Mouse (Mus musculus) brain, adult 2 months (tissue): ENCODE measurements around the gene Phox2a.
A peak's percentile ranks its signal among the peaks of the same experiment; 100 is the strongest.

Experiments
- DNase-seq: peaks from one replicate; pipeline ENCODE4 v3.0.0; 2011; ENCODE audit warnings: low read depth, low spot score

Gene Phox2a

DNA sequence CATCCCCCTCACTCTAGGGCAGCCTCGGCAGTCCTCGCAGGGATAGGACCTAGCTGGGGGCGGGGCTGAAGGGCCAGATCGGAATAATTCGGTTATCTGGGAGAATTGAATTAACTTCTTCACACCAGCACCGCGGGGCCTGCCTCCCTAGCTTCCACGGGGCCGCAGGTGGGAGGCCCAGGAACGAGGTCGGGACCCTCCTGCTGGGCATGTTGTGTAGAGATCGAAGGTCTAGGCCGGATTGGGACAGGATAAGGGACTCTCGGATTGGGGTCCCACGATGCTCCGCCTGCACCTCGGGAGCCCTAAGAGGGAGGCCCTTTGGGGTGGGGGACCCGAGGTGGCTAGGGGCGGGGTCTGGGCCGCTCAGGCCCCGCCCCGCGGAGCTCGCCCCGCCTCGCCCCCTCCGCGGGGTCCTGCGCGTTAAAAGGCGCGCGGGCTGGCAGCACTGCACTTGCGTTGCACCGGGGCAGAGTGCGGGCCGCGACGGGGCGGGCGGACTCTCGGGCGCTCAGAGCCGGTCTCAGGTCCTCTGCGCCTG, at the start of gene Phox2a:
Gene Phox2a, plus strand, starts transcription at position 453 of the 541 bp plus-strand sequence.
- no peak for DNase-seq

GRCm38 (mm10) chr7:101770051-101770450, 48.1 kb upstream of the Phox2a start:
- DNase-seq: peak; percentile 75

DNA sequence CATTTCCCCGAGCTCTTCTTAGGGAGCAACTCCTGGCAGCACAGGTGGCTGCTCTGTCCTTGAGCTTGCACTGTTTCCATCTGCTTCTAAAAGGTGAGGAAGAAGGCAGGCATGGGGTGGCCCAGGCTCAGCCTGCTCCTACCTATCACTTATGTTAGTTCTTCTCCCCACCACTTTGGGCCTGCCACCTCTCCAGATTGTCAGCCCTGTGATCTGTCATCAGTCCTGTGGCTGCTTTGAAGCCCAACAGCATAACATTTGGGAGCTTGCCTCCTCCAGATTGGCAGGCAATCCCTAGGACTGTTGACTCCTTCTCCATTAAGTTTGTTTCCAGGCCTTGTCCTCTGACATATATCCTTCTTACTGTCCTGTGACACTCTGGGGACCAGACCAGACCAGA, 46.5 kb upstream of the Phox2a start:
- DNase-seq: no peak

DNA sequence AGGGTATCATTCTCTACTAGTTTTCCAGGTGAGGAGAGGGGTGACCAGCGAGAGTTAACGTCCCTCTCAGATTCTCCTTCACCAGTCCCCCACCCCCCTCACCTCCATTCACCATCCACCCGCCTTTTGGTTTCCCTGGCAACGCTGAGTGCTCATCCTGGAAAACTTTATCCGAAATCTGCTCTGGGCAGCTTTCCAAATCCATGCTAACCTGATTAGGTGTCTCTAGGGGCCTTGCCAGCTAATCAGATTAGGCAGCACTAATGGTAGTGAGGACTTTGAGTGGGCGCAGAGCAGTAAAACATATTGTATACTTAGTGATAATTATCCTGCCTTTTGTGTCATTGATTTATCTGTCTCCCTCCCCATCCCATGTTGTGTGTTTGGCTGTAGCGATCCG, 45.4 kb upstream of the Phox2a start:
- DNase-seq: peak; percentile 74

DNA sequence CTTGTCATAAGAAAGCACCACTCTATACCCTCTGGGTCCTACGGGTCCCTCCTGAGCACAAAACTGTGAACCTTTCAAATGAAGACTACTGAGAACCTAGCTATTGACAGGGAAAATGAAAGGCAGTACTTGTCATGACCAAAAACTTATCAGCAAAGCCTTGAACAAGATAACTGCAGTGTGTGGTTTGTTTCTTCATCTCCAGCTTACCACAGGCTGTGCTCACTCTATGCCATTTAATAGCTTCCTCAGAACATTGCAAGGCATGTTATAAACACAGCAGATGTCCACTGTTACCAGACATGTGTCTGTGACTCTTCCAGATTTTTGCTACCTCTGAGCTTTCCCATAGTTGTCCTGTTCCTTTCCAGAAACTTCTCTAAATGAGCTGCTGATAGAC, 41.1 kb upstream of the Phox2a start:
- no peak for DNase-seq

GRCm38 (mm10) chr7:101820295-101821030, 2.4 kb downstream of the Phox2a start:
- peak; percentile 10 for DNase-seq

- no peak for DNase-seq
Observed at GRCm38 (mm10) chr7:101821571-101822501, 3.7 kb downstream of the Phox2a start.

GRCm38 (mm10) chr7:101822836-101823757, 5.0 kb downstream of the Phox2a start:
- peak; percentile 45 for DNase-seq

DNA sequence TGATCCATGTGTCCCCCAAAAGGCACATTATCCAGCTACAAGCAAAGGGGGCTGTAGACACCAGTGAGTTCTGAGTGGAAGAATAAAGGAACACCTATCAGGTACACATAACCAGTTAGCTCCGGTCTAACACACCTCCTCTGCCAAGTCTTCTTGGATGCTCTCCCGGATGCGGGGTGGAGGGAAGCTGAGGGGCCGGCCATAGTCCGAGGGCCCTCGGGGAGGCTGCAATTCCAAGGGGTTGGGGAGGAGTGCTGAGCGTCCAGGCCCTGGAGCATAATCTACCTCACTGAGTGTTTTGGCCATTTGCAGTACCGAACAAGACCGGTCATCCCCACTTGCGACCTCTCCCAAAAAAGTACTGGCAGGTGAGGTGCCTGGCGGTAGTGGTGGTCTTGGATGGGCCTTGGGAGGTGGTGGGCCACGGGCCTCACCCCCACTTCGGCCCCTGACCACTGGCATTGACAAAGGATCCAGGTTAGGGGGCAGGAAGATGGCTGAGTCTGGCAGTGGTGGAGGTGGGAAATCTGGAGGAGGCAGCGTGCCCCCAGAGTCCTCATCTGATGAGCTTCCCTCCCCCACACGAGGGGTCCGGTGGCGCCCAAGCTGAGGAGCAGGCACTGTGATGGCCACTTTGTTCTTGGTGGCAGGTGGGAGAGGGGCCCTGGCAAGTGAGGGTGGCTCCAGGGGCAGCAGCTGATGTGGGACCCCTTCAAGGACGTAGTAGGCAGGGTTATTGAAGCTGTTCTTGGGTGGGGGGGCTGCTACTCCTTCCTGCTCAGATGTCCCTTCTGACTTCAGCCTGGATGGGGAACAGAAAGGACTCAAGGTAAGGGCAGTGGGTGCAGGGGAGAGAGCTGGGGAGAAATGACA, 5.9 kb downstream of the Phox2a start:
- no peak for DNase-seq

DNA sequence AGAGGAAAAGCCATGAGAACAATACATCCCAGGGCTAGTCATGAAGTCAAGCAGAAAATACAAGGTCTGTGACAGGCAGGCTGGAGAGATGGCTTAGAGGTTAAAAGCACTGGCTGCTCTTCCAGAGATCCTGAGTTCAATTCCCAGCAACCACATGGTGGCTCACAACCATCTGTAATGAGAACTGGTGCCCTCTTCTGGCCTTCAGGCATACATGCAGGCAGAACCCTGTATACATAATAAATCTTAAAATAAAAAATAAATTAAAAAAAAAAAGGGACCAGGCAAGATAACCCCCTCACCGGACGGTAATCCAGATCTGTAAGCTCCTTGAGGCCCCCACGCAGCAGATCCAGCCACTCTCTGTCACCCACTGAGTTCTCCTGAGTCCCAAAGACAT, 12.3 kb downstream of the Phox2a start:
- no peak for DNase-seq

GRCm38 (mm10) chr7:101831437-101831836, 13.3 kb downstream of the Phox2a start:
- DNase-seq: no peak

DNA sequence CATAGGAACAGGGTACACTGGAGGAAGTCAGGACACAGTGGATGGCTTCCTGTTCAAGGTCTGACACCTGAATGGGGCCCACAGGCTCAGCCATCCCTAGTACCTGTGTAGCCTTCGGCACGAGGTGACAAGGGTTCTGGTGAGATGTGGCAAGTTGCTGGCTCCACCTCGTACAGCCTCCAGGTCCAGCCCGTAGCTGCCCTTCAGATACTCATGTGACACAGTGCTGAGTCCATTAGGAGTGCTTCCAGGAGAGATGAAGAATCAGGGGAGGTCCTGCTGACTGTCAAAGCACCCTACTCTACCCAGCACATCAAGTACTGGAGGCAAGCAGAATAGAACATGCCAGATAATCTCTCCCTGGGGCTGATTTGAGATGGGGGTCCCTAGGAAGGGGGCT, 14.3 kb downstream of the Phox2a start:
- no peak for DNase-seq

GRCm38 (mm10) chr7:101833352-101833751, 15.2 kb downstream of the Phox2a start:
- no peak for DNase-seq

GRCm38 (mm10) chr7:101833916-101834584, 15.9 kb downstream of the Phox2a start:
- no peak for DNase-seq

DNA sequence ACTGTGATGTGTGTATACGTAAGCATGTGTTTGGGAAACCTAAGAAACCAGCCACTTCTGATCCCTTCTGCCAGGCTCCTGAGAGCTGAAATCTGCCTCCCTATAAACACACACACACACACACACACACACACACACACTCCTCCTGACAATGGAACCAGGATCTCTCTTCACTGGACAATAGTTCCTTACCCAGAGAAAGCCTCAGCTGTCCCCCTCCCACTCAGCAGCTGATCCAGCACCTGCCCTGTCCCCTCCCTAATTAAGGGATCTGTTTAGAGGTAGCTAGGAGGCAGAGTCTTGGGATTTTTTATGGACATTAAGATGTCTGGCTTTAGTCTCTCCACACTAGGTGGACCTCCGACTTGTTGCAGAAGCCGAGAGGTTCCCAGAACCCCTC, 16.8 kb downstream of the Phox2a start:
- DNase-seq: no peak

GRCm38 (mm10) chr7:101835457-101836109, 17.5 kb downstream of the Phox2a start:
- peak; percentile 30 for DNase-seq

GRCm38 (mm10) chr7:101836271-101837153, 18.4 kb downstream of the Phox2a start:
- DNase-seq: peak; percentile 36

GRCm38 (mm10) chr7:101837154-101837605, 19.1 kb downstream of the Phox2a start:
- peak; percentile 8 for DNase-seq
